Mouse (Mus musculus): ENCODE measurements around the gene Amdhd1. TPM values are rescaled to one million over a fixed set of nuclear protein-coding genes. Genes with fewer than 3 reads are reported as not detected.
A peak's percentile ranks its signal among the peaks of the same experiment; 100 is the strongest.
"Not testable (repeated sequence)": the region's sequence is repeated elsewhere in the genome, so short reads cannot be mapped to it uniquely, and the experiment has no call there.

Amdhd1 gene
- polyA plus RNA-seq, 1 experiment from 2014 or later, result 0.43 TPM

GRCm38 (mm10) chr10:93567841-93568566 is 28.2 kb upstream of the Amdhd1 start:
- H3K36me3 ChIP-seq (ENCODE audit: control insufficient read depth, insufficient read depth, low read length), result no peaks in the 10 kb centered on the region
- H3K27me3 ChIP-seq (ENCODE audit: control insufficient read depth, insufficient read depth, low read length), result no peaks in the 10 kb centered on the region
- H3K4me3 ChIP-seq (ENCODE audit: low read depth, low read length), result no peak overlapping the region
- ATAC-seq (ENCODE audit: insufficient number of reproducible peaks, low FRiP score, low TSS enrichment, low read depth), result no peak
- H3K4me2 ChIP-seq (ENCODE audit: low read depth, severe bottlenecking), result no peak overlapping the region
- H3K9me3 ChIP-seq (ENCODE audit: control insufficient read depth, low read length), result no peaks in the 10 kb centered on the region
- no peak for DNase-seq (ENCODE audit: low spot score)
- no peak overlapping the region for H3K9ac ChIP-seq (ENCODE audit: low read length)
- WGBS, result 87% methylated on average over 11 of the region's 11 CpGs
- no peak overlapping the region for H3K27ac ChIP-seq (replicated peaks; ENCODE audit: low read depth, low read length)
- H3K4me1 ChIP-seq (ENCODE audit: control insufficient read depth, insufficient read depth, low read length), result no peaks in the 10 kb centered on the region

GRCm38 (mm10) chr10:93567066-93567465 is 27.2 kb upstream of the Amdhd1 start:
- 91% methylated on average over 10 of the region's 10 CpGs for WGBS
- H3K4me3 ChIP-seq (ENCODE audit: low read depth, low read length), result no peak overlapping the region
- H3K4me1 ChIP-seq (ENCODE audit: control insufficient read depth, insufficient read depth, low read length), result no peaks in the 10 kb centered on the region
- ATAC-seq (ENCODE audit: insufficient number of reproducible peaks, low FRiP score, low TSS enrichment, low read depth) (no peak), DNase-seq (ENCODE audit: low spot score) (no peak)
- H3K36me3 ChIP-seq (ENCODE audit: control insufficient read depth, insufficient read depth, low read length), result no peaks in the 10 kb centered on the region
- no peaks in the 10 kb centered on the region for H3K27me3 ChIP-seq (ENCODE audit: control insufficient read depth, insufficient read depth, low read length)
- H3K9me3 ChIP-seq (ENCODE audit: control insufficient read depth, low read length), result no peaks in the 10 kb centered on the region
- no peak overlapping the region for H3K9ac ChIP-seq (ENCODE audit: low read length)
- no peak overlapping the region for H3K27ac ChIP-seq (replicated peaks; ENCODE audit: low read depth, low read length)
- no peak overlapping the region for H3K4me2 ChIP-seq (ENCODE audit: low read depth, severe bottlenecking)

DNA sequence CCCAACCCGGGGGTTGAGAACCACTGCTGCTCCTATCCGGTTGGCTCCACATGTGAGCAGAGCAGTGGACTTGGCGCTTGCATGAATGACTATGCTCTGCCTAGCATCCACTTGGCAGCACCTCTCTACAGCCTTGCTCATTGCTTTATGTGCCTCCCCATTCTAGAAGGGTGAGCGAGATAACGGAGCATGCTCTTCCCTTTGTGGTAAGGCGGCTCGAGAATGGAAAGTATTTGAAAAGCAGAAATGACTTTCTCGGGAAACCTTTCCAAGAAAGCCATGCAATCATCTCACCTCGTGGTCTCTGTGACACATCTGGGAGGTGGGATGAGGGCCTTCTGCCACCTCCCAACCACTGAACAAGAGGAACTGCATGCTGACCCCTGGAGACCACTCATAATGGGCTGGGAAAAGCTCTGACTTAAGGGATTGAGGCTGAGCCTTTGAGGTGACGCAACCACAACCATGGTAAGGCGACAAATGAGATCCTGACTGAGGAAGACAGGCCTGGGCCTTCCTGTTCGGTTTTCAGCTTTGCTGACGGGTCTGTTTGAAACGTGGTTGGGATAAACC is 24.8 kb upstream of the Amdhd1 start:
- no peaks in the 10 kb centered on the region for H3K36me3 ChIP-seq (ENCODE audit: control insufficient read depth, insufficient read depth, low read length)
- H3K27me3 ChIP-seq (ENCODE audit: control insufficient read depth, insufficient read depth, low read length), result no peaks in the 10 kb centered on the region
- no peak overlapping the region for H3K4me2 ChIP-seq (ENCODE audit: low read depth, severe bottlenecking)
- no peak for DNase-seq (ENCODE audit: low spot score)
- H3K9me3 ChIP-seq (ENCODE audit: control insufficient read depth, low read length), result no peaks in the 10 kb centered on the region
- no peak overlapping the region for H3K9ac ChIP-seq (ENCODE audit: low read length)
- H3K4me3 ChIP-seq (ENCODE audit: low read depth, low read length), result no peak overlapping the region
- WGBS, result 89% methylated on average over 14 of the region's 14 CpGs
- no peaks in the 10 kb centered on the region for H3K4me1 ChIP-seq (ENCODE audit: control insufficient read depth, insufficient read depth, low read length)
- no peak overlapping the region for H3K27ac ChIP-seq (replicated peaks; ENCODE audit: low read depth, low read length)
- no peak for ATAC-seq (ENCODE audit: insufficient number of reproducible peaks, low FRiP score, low TSS enrichment, low read depth)

- ATAC-seq (ENCODE audit: insufficient number of reproducible peaks, low FRiP score, low TSS enrichment, low read depth) (peak; percentile 47; the same call in 1 of the 2 replicates), DNase-seq (ENCODE audit: low spot score) (no peak)
- Histone ChIP-seq H3K4me1 (ENCODE audit: control insufficient read depth, insufficient read depth, low read length) (no peaks in the 10 kb centered on the region), H3K9me3 (ENCODE audit: control insufficient read depth, low read length) (no peaks in the 10 kb centered on the region), H3K36me3 (ENCODE audit: control insufficient read depth, insufficient read depth, low read length) (no peaks in the 10 kb centered on the region), H3K4me3 (ENCODE audit: low read depth, low read length) (no peak overlapping the region), H3K4me2 (ENCODE audit: low read depth, severe bottlenecking) (no peak overlapping the region), H3K9ac (ENCODE audit: low read length) (no peak overlapping the region), H3K27me3 (ENCODE audit: control insufficient read depth, insufficient read depth, low read length) (no peaks in the 10 kb centered on the region), H3K27ac (replicated peaks; ENCODE audit: low read depth, low read length) (no peak overlapping the region)
- WGBS, result 42% methylated on average over 9 of the region's 9 CpGs
Observed at GRCm38 (mm10) chr10:93559786-93560185, 20.0 kb upstream of the Amdhd1 start.

DNA sequence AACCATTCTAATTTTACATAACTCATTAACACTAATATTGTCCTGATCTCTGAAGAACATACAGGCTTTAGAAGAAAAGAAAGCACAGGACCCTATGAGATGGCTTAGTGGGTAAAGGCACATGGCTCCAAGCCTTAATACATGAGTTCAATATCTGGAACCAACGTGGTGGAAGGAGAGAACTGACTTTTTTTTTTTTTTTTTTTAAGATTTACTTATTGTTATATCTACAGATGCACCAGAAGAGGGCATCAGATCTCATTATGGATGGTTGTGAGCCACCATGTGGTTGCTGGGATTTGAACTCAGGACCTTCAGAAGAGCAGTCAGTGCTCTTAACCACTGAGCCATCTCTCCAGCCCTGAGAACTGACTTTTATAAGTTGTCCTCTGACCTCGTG is 18.1 kb upstream of the Amdhd1 start:
- not testable (repeated sequence) for H3K9ac ChIP-seq (ENCODE audit: low read length); H3K36me3 ChIP-seq (ENCODE audit: control insufficient read depth, insufficient read depth, low read length); H3K27ac ChIP-seq (replicated peaks; ENCODE audit: low read depth, low read length); H3K9me3 ChIP-seq (ENCODE audit: control insufficient read depth, low read length); H3K27me3 ChIP-seq (ENCODE audit: control insufficient read depth, insufficient read depth, low read length); H3K4me1 ChIP-seq (ENCODE audit: control insufficient read depth, insufficient read depth, low read length); H3K4me3 ChIP-seq (ENCODE audit: low read depth, low read length); ATAC-seq (ENCODE audit: insufficient number of reproducible peaks, low FRiP score, low TSS enrichment, low read depth); H3K4me2 ChIP-seq (ENCODE audit: low read depth, severe bottlenecking); DNase-seq (ENCODE audit: low spot score)
- 78% methylated on average over 2 of the region's 2 CpGs for WGBS

DNA sequence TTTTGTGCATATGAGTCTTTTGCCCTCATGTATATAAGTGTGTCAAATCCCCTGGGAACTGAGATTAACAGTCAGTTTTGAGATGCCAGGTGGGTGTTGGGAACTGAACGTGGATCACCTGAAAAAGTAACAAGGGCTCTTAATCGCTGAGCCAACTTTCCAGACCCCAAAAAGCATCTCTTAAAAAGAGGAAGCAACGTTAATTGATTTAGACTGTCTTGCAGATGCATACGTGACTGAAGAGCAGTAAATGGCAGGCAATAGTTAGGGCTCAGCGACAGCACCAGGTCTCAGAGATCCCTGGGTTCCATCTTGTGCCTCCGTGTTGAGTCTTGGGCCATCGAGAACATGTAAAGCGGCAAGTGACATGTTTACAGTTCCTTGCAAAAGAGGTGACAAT is 12.8 kb upstream of the Amdhd1 start:
- WGBS, result 81% methylated on average over 8 of the region's 8 CpGs
- no peak overlapping the region for H3K9ac ChIP-seq (ENCODE audit: low read length)

GRCm38 (mm10) chr10:93549821-93550220 is 10.0 kb upstream of the Amdhd1 start:
- Histone ChIP-seq H3K4me2 (ENCODE audit: low read depth, severe bottlenecking) (no peak overlapping the region), H3K36me3 (ENCODE audit: control insufficient read depth, insufficient read depth, low read length) (no peaks in the 10 kb centered on the region), H3K27me3 (ENCODE audit: control insufficient read depth, insufficient read depth, low read length) (no peaks in the 10 kb centered on the region), H3K9ac (ENCODE audit: low read length) (no peak overlapping the region), H3K4me3 (ENCODE audit: low read depth, low read length) (no peak overlapping the region), H3K4me1 (ENCODE audit: control insufficient read depth, insufficient read depth, low read length) (no peaks in the 10 kb centered on the region), H3K9me3 (ENCODE audit: control insufficient read depth, low read length) (no peaks in the 10 kb centered on the region), H3K27ac (replicated peaks; ENCODE audit: low read depth, low read length) (no peak overlapping the region)
- DNase-seq (ENCODE audit: low spot score), result no peak
- 89% methylated on average over 10 of the region's 10 CpGs for WGBS
- no peak for ATAC-seq (ENCODE audit: insufficient number of reproducible peaks, low FRiP score, low TSS enrichment, low read depth)

More for the DNA sequence above, 12.8 kb upstream of the Amdhd1 start:
- H3K27ac ChIP-seq (replicated peaks; ENCODE audit: low read depth, low read length), result no peak overlapping the region
- H3K36me3 ChIP-seq (ENCODE audit: control insufficient read depth, insufficient read depth, low read length), result no peaks in the 10 kb centered on the region
- H3K4me3 ChIP-seq (ENCODE audit: low read depth, low read length), result no peak overlapping the region
- no peak overlapping the region for H3K4me2 ChIP-seq (ENCODE audit: low read depth, severe bottlenecking)
- no peaks in the 10 kb centered on the region for H3K9me3 ChIP-seq (ENCODE audit: control insufficient read depth, low read length)
- H3K4me1 ChIP-seq (ENCODE audit: control insufficient read depth, insufficient read depth, low read length), result no peaks in the 10 kb centered on the region
- no peak for ATAC-seq (ENCODE audit: insufficient number of reproducible peaks, low FRiP score, low TSS enrichment, low read depth)
- no peak for DNase-seq (ENCODE audit: low spot score)
- H3K27me3 ChIP-seq (ENCODE audit: control insufficient read depth, insufficient read depth, low read length), result no peaks in the 10 kb centered on the region

DNA sequence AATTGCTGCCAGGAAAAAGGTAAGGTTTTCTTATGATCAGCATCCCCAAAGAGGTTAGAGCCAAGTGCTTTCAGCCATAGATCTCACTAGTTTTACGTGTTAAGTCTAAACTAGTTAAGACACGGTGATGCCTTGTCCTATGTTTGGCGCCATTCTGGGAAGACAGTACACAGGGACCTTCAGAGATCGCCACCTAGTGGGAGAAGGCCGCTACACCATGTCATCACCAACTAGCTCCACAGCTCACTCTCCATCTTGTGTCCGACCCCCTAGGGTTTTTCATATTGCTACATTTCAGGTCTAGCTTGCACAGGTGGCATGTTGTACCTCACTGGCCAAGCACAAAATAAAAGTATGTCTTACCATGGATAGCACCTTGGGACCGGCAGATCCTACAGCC is 9.2 kb upstream of the Amdhd1 start:
- Histone ChIP-seq H3K9ac (ENCODE audit: low read length) (no peak overlapping the region), H3K4me2 (ENCODE audit: low read depth, severe bottlenecking) (no peak overlapping the region), H3K27me3 (ENCODE audit: control insufficient read depth, insufficient read depth, low read length) (no peaks in the 10 kb centered on the region), H3K9me3 (ENCODE audit: control insufficient read depth, low read length) (no peaks in the 10 kb centered on the region), H3K27ac (replicated peaks; ENCODE audit: low read depth, low read length) (no peak overlapping the region), H3K4me1 (ENCODE audit: control insufficient read depth, insufficient read depth, low read length) (no peaks in the 10 kb centered on the region), H3K4me3 (ENCODE audit: low read depth, low read length) (no peak overlapping the region), H3K36me3 (ENCODE audit: control insufficient read depth, insufficient read depth, low read length) (no peaks in the 10 kb centered on the region)
- ATAC-seq (ENCODE audit: insufficient number of reproducible peaks, low FRiP score, low TSS enrichment, low read depth) (no peak), DNase-seq (ENCODE audit: low spot score) (peak; percentile 86)
- 12% methylated on average over 7 of the region's 7 CpGs for WGBS

Measured in limb, embryonic 11.5 days (tissue).